Mouse (Mus musculus) heart, adult 2 months (tissue): ENCODE measurements around the gene Kirrel.

Experiments used
- CTCF ChIP-seq: fragments of 200-600 bp; IDR thresholded peaks from 2 replicates; pipeline ENCODE4 v1.8.1; 2022; ENCODE audit warnings: antibody characterized with exemption, mild to moderate bottlenecking, moderate library complexity
- POLR2A ChIP-seq: fragments of 200-500 bp; IDR thresholded peaks from 2 replicates; pipeline ENCODE4 v1.6.1; 2011; ENCODE audit warnings: mild to moderate bottlenecking, low read depth, low read length, control low read depth; ENCODE audit not compliant: insufficient read depth

- TF ChIP-seq CTCF (no peak), POLR2A (no peak)
Measured at GRCm38 (mm10) chr3:87153038-87153437, 21.5 kb downstream of the Kirrel start.
